Mouse (Mus musculus) hindbrain, postnatal 0 days (tissue): ENCODE results near the gene 5730596B20Rik. TPM values are rescaled to one million over a fixed set of nuclear protein-coding genes. Genes with fewer than 3 reads are reported as not detected.

Source experiments
- ATAC-seq: fragments of 200-750 bp; cut with Nextera tagmentation; 2 replicates; pipeline ENCODE4 v1.8.0; 2017; ENCODE audit warnings: mild to moderate bottlenecking, moderate TSS enrichment, moderate library complexity
- DNase-seq: peaks from one replicate; pipeline ENCODE4 v3.0.0-alpha.2; 2015; ENCODE audit warnings: low spot score
- H3K27ac ChIP-seq: fragments of 300-500 bp; sonication (generic); 2 replicates; pipeline ENCODE4 v1.5.1; 2014; ENCODE audit warnings: mild to moderate bottlenecking
- H3K27me3 ChIP-seq: fragments of 300-500 bp; sonication (generic); 2 replicates; pipeline ENCODE4 v1.6.1; 2014; ENCODE audit warnings: low read length, mixed read lengths; ENCODE audit not compliant: insufficient read depth
- H3K36me3 ChIP-seq: fragments of 300-500 bp; sonication (generic); 2 replicates; pipeline ENCODE4 v1.6.1; 2014; ENCODE audit warnings: low read length, mixed read lengths; ENCODE audit not compliant: insufficient read depth
- H3K4me1 ChIP-seq: fragments of 300-500 bp; sonication (generic); 2 replicates; pipeline ENCODE4 v1.6.1; 2014; ENCODE audit warnings: antibody characterized with exemption, low read length, mixed read lengths; ENCODE audit not compliant: insufficient read depth
- H3K4me2 ChIP-seq: fragments of 300-500 bp; sonication (generic); 2 replicates; pipeline ENCODE4 v1.6.1; 2014; ENCODE audit warnings: low read depth, mild to moderate bottlenecking, low read length, moderate library complexity, mixed read lengths
- H3K4me3 ChIP-seq: fragments of 300-500 bp; sonication (generic); 2 replicates; pipeline ENCODE4 v1.5.1; 2014; ENCODE audit warnings: low read length
- H3K9ac ChIP-seq: fragments of 300-500 bp; sonication (generic); replicated peaks from 2 replicates; pipeline ENCODE4 v1.6.1; 2014; ENCODE audit warnings: mild to moderate bottlenecking, low read length, moderate library complexity, mixed read lengths
- H3K9me3 ChIP-seq: fragments of 300-500 bp; sonication (generic); 2 replicates; pipeline ENCODE4 v1.6.1; 2016; ENCODE audit warnings: low read length, mixed read lengths
- CTCF ChIP-seq: IDR thresholded peaks from 2 replicates; pipeline ENCODE4 v1.5.1; 2016; ENCODE audit warnings: antibody characterized with exemption, control low read depth, low read depth
- WGBS: fragments of 180-500 bp; shearing (Covaris S2); extraction: QIAGEN DNeasy Blood & Tissue Kit; methylation state at CpG from one replicate; pipeline ENCODE4 v1.1.7; 2014; 5-methylcytosine and 5-hydroxymethylcytosine counted together
- polyA plus RNA-seq: library from polyadenylated mRNA; unstranded; fragments of >200 nt; fragmentation: Nextera tagmentation; extraction: Ambion mirVana; gene quantifications from 2 replicates; pipeline ENCODE4 v1.2.1, GENCODE M21; 2015
- total RNA-seq: library from RNA; depleted of rRNA; stranded (reverse); fragments of >200 nt; gene quantifications from 2 replicates; pipeline ENCODE4 v1.2.3, GENCODE M21; 2014

Gene 5730596B20Rik
- total and polyA plus RNA-seq, 2 experiments from 2014 or later: 1.2 to 1.5 TPM

- no peak for ATAC-seq
- TF ChIP-seq CTCF: no peak
- Histone ChIP-seq H3K9ac (no peak overlapping the region), H3K4me1 (no peaks in the 10 kb centered on the region), H3K4me2 (0 out of 2 replicates have a peak overlapping the region, but pooled peaks have one; percentile 8), H3K27ac (no peak overlapping the region), H3K36me3 (no peaks in the 10 kb centered on the region), H3K27me3 (peaks cover 90% of the 10 kb centered on the region), H3K4me3 (no peak overlapping the region), H3K9me3 (no peaks in the 10 kb centered on the region)
- DNase-seq: no peak
- 15% methylated on average over 10 of the region's 10 CpGs for WGBS
These were observed 23.5 kb downstream of the 5730596B20Rik start for GRCm38 (mm10) chr6:52200751-52201250.

GRCm38 (mm10) chr6:52201269-52201668 lies 24.0 kb downstream of the 5730596B20Rik start:
- no peak for DNase-seq
- H3K9ac ChIP-seq: no peak overlapping the region
- H3K36me3 ChIP-seq: no peaks in the 10 kb centered on the region
- peaks cover 89% of the 10 kb centered on the region for H3K27me3 ChIP-seq
- H3K9me3 ChIP-seq: no peaks in the 10 kb centered on the region
- WGBS: 26% methylated on average over 1 of the region's 1 CpGs
- TF ChIP-seq CTCF: no peak
- no peak overlapping the region for H3K4me3 ChIP-seq
- H3K27ac ChIP-seq: no peak overlapping the region
- no peak for ATAC-seq
- H3K4me1 ChIP-seq: no peaks in the 10 kb centered on the region
- no peak overlapping the region for H3K4me2 ChIP-seq

- no peaks in the 10 kb centered on the region for H3K36me3 ChIP-seq
- no peaks in the 10 kb centered on the region for H3K4me1 ChIP-seq
- ATAC-seq: no peak
- 5% methylated on average over 22 of the region's 22 CpGs for WGBS
- no peak for DNase-seq
- H3K27me3 ChIP-seq: peaks cover 89% of the 10 kb centered on the region
- no peak overlapping the region for H3K27ac ChIP-seq
- H3K9me3 ChIP-seq: no peaks in the 10 kb centered on the region
- H3K4me3 ChIP-seq: peak overlapping the region; percentile 41
- no peak for TF ChIP-seq CTCF
- peak overlapping the region; percentile 44; the same call in 1 of the 2 replicates for H3K9ac ChIP-seq
- peak overlapping the region; percentile 52 for H3K4me2 ChIP-seq
These were observed 25.2 kb downstream of the 5730596B20Rik start for GRCm38 (mm10) chr6:52202362-52203120.

GRCm38 (mm10) chr6:52203121-52203370 lies 25.7 kb downstream of the 5730596B20Rik start:
- no peak overlapping the region for H3K27ac ChIP-seq
- H3K4me2 ChIP-seq: peak overlapping the region; percentile 52
- H3K4me1 ChIP-seq: no peaks in the 10 kb centered on the region
- peaks cover 87% of the 10 kb centered on the region for H3K27me3 ChIP-seq
- no peaks in the 10 kb centered on the region for H3K9me3 ChIP-seq
- no peaks in the 10 kb centered on the region for H3K36me3 ChIP-seq
- ATAC-seq (no peak), DNase-seq (no peak)
- under 1% methylated on average over 10 of the region's 10 CpGs for WGBS
- no peak for TF ChIP-seq CTCF
- 0 out of 2 replicates have a peak overlapping the region, but pooled peaks have one; percentile 44 for H3K9ac ChIP-seq
- peak overlapping the region; percentile 41 for H3K4me3 ChIP-seq

GRCm38 (mm10) chr6:52203371-52204049 lies 26.2 kb downstream of the 5730596B20Rik start:
- peak overlapping the region; percentile 44 for H3K9ac ChIP-seq

GRCm38 (mm10) chr6:52204050-52204752 lies 26.9 kb downstream of the 5730596B20Rik start, which contains the start of gene Hoxa5:
Gene Hoxa5, minus strand, starts transcription at chr6:52204587.
- under 1% methylated on average over 65 of the region's 65 CpGs for WGBS
- DNase-seq: peak; percentile 83

More at GRCm38 (mm10) chr6:52203371-52204049, 26.2 kb downstream of the 5730596B20Rik start:
- no peak for TF ChIP-seq CTCF
- H3K27ac ChIP-seq: peak overlapping the region; percentile 69
- 0% methylated on average over 33 of the region's 46 CpGs for WGBS
- DNase-seq: no peak
- 0 out of 2 replicates have a peak, but pooled peaks have one; percentile 40 for ATAC-seq
- H3K27me3 ChIP-seq: peaks cover 87% of the 10 kb centered on the region
- peak overlapping the region; percentile 41 for H3K4me3 ChIP-seq
- H3K4me2 ChIP-seq: peak overlapping the region; percentile 52
- H3K4me1 ChIP-seq: no peaks in the 10 kb centered on the region
- H3K36me3 ChIP-seq: no peaks in the 10 kb centered on the region
- no peaks in the 10 kb centered on the region for H3K9me3 ChIP-seq

More at GRCm38 (mm10) chr6:52204050-52204752, 26.9 kb downstream of the 5730596B20Rik start, which contains the start of gene Hoxa5:
- peak; percentile 82 for ATAC-seq
- H3K4me1 ChIP-seq: no peaks in the 10 kb centered on the region
- peak; percentile 67 for TF ChIP-seq CTCF
- H3K4me3 ChIP-seq: peak within 1 kb of the TSS; percentile 41
- H3K4me2 ChIP-seq: peak within 1 kb of the TSS; percentile 52
- peak within 1 kb of the TSS; percentile 69 for H3K27ac ChIP-seq
- no peaks in the 10 kb centered on the region for H3K36me3 ChIP-seq
- peak within 1 kb of the TSS; percentile 44 for H3K9ac ChIP-seq
- H3K27me3 ChIP-seq: peaks cover 87% of the 10 kb centered on the region
- no peaks in the 10 kb centered on the region for H3K9me3 ChIP-seq
